Mouse (Mus musculus): ENCODE measurements around the gene I0C0044D17Rik. TPM values are rescaled to one million over a fixed set of nuclear protein-coding genes. Genes with fewer than 3 reads are reported as not detected.

I0C0044D17Rik gene
- polyA plus RNA-seq, 2 experiments = not detected

GRCm38 (mm10) chr4:98840526-98840925, 16.9 kb upstream of the I0C0044D17Rik start:
- no peaks in the 10 kb centered on the region for H3K27me3 ChIP-seq (ENCODE audit: control insufficient read depth, insufficient read depth, low read length)
- no peak for ATAC-seq (ENCODE audit: insufficient read depth)

GRCm38 (mm10) chr4:98838913-98839312, 15.3 kb upstream of the I0C0044D17Rik start:
- Histone ChIP-seq H3K4me2 (ENCODE audit: low read depth) (no peak overlapping the region), H3K27ac (no peak overlapping the region), H3K4me3 (ENCODE audit: insufficient read depth in 1 of 2, low read depth in 2 of 2, low read length in 2 of 2) (no peak overlapping the region), H3K9me3 (ENCODE audit: control insufficient read depth, low read length) (no peaks in the 10 kb centered on the region), H3K9ac (replicated peaks) (no peak overlapping the region), H3K36me3 (replicated peaks; ENCODE audit: control insufficient read depth, insufficient read depth, low read depth) (no peaks in the 10 kb centered on the region), H3K27me3 (ENCODE audit: control insufficient read depth, insufficient read depth, low read length) (no peaks in the 10 kb centered on the region), H3K4me1 (replicated peaks; ENCODE audit: control insufficient read depth in 2 of 2, insufficient read depth in 2 of 2, low read length in 1 of 2) (no peaks in the 10 kb centered on the region)
- TF ChIP-seq CTCF (IDR thresholded peaks at IDR 0.05; ENCODE audit: low read depth) (no peak), EP300 (IDR thresholded peaks at IDR 0.05; ENCODE audit: low read depth) (no peak)
- ATAC-seq (ENCODE audit: insufficient read depth) = no peak
- DNase-seq (ENCODE audit: low read depth in 3 of 3, low spot score in 3 of 3) = no peak
- WGBS (ENCODE audit: insufficient replicate concordance) = 73% methylated on average over 4 of the region's 4 CpGs

More at GRCm38 (mm10) chr4:98840526-98840925, 16.9 kb upstream of the I0C0044D17Rik start:
- no peak overlapping the region for H3K4me3 ChIP-seq (ENCODE audit: insufficient read depth in 1 of 2, low read depth in 2 of 2, low read length in 2 of 2)
- no peak overlapping the region for H3K27ac ChIP-seq
- TF ChIP-seq EP300 (IDR thresholded peaks at IDR 0.05; ENCODE audit: low read depth) (no peak), CTCF (IDR thresholded peaks at IDR 0.05; ENCODE audit: low read depth) (no peak)
- no peak overlapping the region for H3K4me2 ChIP-seq (ENCODE audit: low read depth)
- WGBS (ENCODE audit: insufficient replicate concordance) = 56% methylated on average over 6 of the region's 6 CpGs
- no peaks in the 10 kb centered on the region for H3K9me3 ChIP-seq (ENCODE audit: control insufficient read depth, low read length)
- no peaks in the 10 kb centered on the region for H3K4me1 ChIP-seq (replicated peaks; ENCODE audit: control insufficient read depth in 2 of 2, insufficient read depth in 2 of 2, low read length in 1 of 2)
- H3K9ac ChIP-seq (replicated peaks) = no peak overlapping the region
- no peaks in the 10 kb centered on the region for H3K36me3 ChIP-seq (replicated peaks; ENCODE audit: control insufficient read depth, insufficient read depth, low read depth)
- no peak for DNase-seq (ENCODE audit: low read depth in 3 of 3, low spot score in 3 of 3)

GRCm38 (mm10) chr4:98837715-98838505, 14.3 kb upstream of the I0C0044D17Rik start:
- TF ChIP-seq EP300 (IDR thresholded peaks at IDR 0.05; ENCODE audit: low read depth) = no peak
- TF ChIP-seq CTCF (IDR thresholded peaks at IDR 0.05; ENCODE audit: low read depth) = no peak
- H3K4me1 ChIP-seq (replicated peaks; ENCODE audit: control insufficient read depth in 2 of 2, insufficient read depth in 2 of 2, low read length in 1 of 2) = no peaks in the 10 kb centered on the region
- WGBS (ENCODE audit: insufficient replicate concordance) = 67% methylated on average over 16 of the region's 16 CpGs
- ATAC-seq (ENCODE audit: insufficient read depth) (no peak), DNase-seq (ENCODE audit: low read depth in 3 of 3, low spot score in 3 of 3) (no peak)
- H3K4me3 ChIP-seq (ENCODE audit: insufficient read depth in 1 of 2, low read depth in 2 of 2, low read length in 2 of 2) = no peak overlapping the region
- H3K27me3 ChIP-seq (ENCODE audit: control insufficient read depth, insufficient read depth, low read length) = no peaks in the 10 kb centered on the region
- H3K4me2 ChIP-seq (ENCODE audit: low read depth) = no peak overlapping the region
- no peaks in the 10 kb centered on the region for H3K9me3 ChIP-seq (ENCODE audit: control insufficient read depth, low read length)
- H3K36me3 ChIP-seq (replicated peaks; ENCODE audit: control insufficient read depth, insufficient read depth, low read depth) = no peaks in the 10 kb centered on the region
- H3K9ac ChIP-seq (replicated peaks) = no peak overlapping the region
- H3K27ac ChIP-seq = no peak overlapping the region

DNA sequence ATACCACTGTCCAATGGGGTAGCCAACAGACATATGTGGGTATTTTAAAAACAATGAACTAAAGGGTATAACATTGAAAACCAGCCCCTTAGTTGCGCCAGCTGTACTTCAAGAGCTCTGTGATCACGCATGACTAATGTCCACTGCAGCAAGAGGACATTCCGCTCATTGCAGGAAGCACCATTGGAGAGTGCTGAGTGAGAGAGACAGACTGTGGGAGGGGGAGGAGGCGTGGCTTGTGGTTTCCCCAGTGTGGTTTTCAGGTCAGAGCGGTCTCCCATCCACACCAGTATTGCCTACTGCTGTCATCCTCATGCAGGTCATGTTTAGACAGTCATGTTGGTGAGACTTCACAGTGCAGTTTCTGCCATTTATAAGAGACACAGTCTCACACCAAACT, 12.9 kb upstream of the I0C0044D17Rik start:
- Histone ChIP-seq H3K4me1 (replicated peaks; ENCODE audit: control insufficient read depth in 2 of 2, insufficient read depth in 2 of 2, low read length in 1 of 2) (no peaks in the 10 kb centered on the region), H3K27ac (no peak overlapping the region), H3K36me3 (replicated peaks; ENCODE audit: control insufficient read depth, insufficient read depth, low read depth) (no peaks in the 10 kb centered on the region), H3K4me3 (ENCODE audit: insufficient read depth in 1 of 2, low read depth in 2 of 2, low read length in 2 of 2) (no peak overlapping the region), H3K9ac (replicated peaks) (no peak overlapping the region), H3K9me3 (ENCODE audit: control insufficient read depth, low read length) (no peaks in the 10 kb centered on the region), H3K27me3 (ENCODE audit: control insufficient read depth, insufficient read depth, low read length) (no peaks in the 10 kb centered on the region), H3K4me2 (ENCODE audit: low read depth) (no peak overlapping the region)
- DNase-seq (ENCODE audit: low read depth in 3 of 3, low spot score in 3 of 3) (no peak), ATAC-seq (ENCODE audit: insufficient read depth) (no peak)
- 14% methylated on average over 5 of the region's 5 CpGs for WGBS (ENCODE audit: insufficient replicate concordance)
- TF ChIP-seq EP300 (IDR thresholded peaks at IDR 0.05; ENCODE audit: low read depth) (no peak), CTCF (IDR thresholded peaks at IDR 0.05; ENCODE audit: low read depth) (no peak)

DNA sequence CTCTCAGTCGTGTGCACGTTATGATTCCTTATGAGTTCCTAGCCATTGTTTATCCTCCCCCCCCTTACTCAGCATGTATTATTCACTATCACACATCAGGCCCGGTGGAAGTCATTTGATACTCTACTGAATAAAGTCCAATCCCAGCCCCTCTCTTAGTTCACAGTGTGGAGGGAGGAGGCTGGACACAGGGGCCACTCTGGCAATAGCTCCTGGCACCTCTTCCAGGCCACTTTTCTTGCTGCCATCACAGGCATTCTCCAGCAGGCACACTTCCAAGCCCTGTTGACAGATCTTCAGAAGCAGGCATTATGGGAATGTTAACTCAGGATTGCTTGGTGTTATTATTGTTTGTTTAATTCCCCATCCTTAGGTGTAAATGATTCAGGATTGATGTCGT, 11.1 kb upstream of the I0C0044D17Rik start:
- DNase-seq (ENCODE audit: low read depth in 3 of 3, low spot score in 3 of 3) (no peak), ATAC-seq (ENCODE audit: insufficient read depth) (no peak)
- Histone ChIP-seq H3K9me3 (ENCODE audit: control insufficient read depth, low read length) (no peaks in the 10 kb centered on the region), H3K4me2 (ENCODE audit: low read depth) (no peak overlapping the region), H3K36me3 (replicated peaks; ENCODE audit: control insufficient read depth, insufficient read depth, low read depth) (no peaks in the 10 kb centered on the region), H3K27me3 (ENCODE audit: control insufficient read depth, insufficient read depth, low read length) (no peaks in the 10 kb centered on the region), H3K4me3 (ENCODE audit: insufficient read depth in 1 of 2, low read depth in 2 of 2, low read length in 2 of 2) (no peak overlapping the region), H3K9ac (replicated peaks) (no peak overlapping the region), H3K27ac (no peak overlapping the region), H3K4me1 (replicated peaks; ENCODE audit: control insufficient read depth in 2 of 2, insufficient read depth in 2 of 2, low read length in 1 of 2) (no peaks in the 10 kb centered on the region)
- 59% methylated on average over 4 of the region's 4 CpGs for WGBS (ENCODE audit: insufficient replicate concordance)
- TF ChIP-seq EP300 (IDR thresholded peaks at IDR 0.05; ENCODE audit: low read depth) (no peak), CTCF (IDR thresholded peaks at IDR 0.05; ENCODE audit: low read depth) (no peak)

Measured in liver, embryonic 14.5 days (tissue).